ENCODE assay signal across 19 mouse cellular contexts in genomic region chr9:15245319-15246075, GRCm38 (mm10). TPM values are rescaled to one million over a fixed set of nuclear protein-coding genes. Genes with fewer than 3 reads are reported as not detected.
A peak's percentile ranks its signal among the peaks of the same experiment; 100 is the strongest.
DNase-seq lines count a peak whose midpoint lies in the region; ATAC-seq lines count a peak whose summit lies in the region.
"Had no signal": no experiment of that assay in that cellular context is flagged by ENCODE, and none has a peak within 500 bp of the region (broad histone marks: within the 10 kb centered on the region; RNA-seq: fewer than 3 reads in every experiment).

No protein-coding gene starts in this region.

- 0 out of 2 replicates have a peak, but pooled peaks cover 4% of the 10 kb centered on the region for H3K4me1 ChIP-seq in intestine, embryonic 15.5 days (replicated peaks)
- H3K4me1 ChIP-seq in kidney, embryonic 16.5 days (ENCODE audit: insufficient read depth, low read length) = peaks cover 9% of the 10 kb centered on the region; the same call in 1 of the 2 replicates
- no peaks in the 10 kb centered on the region for H3K4me1 ChIP-seq in stomach, embryonic 16.5 days (ENCODE audit: control insufficient read depth, insufficient read depth, low read length)
- no peaks in the 10 kb centered on the region for H3K4me1 ChIP-seq in hindbrain, embryonic 11.5 days (replicated peaks; ENCODE audit: control insufficient read depth, insufficient read depth, low read length)
- H3K4me1 ChIP-seq in limb, embryonic 10.5 days = peaks cover 12% of the 10 kb centered on the region
- H3K4me1 ChIP-seq: embryonic facial prominence, embryonic 10.5 days; forebrain, embryonic 12.5 days; hindbrain, embryonic 10.5 days; neural tube, embryonic 12.5 days had no signal

- peak overlapping the region; percentile 22; the same call in 1 of the 2 replicates for H3K4me2 ChIP-seq in intestine, embryonic 15.5 days (replicated peaks)
- H3K4me2 ChIP-seq in kidney, embryonic 16.5 days (replicated peaks; ENCODE audit: low read depth, low read length) = no peak overlapping the region
- H3K4me2 ChIP-seq in stomach, embryonic 16.5 days (ENCODE audit: low read depth, low read length) = no peak overlapping the region
- H3K4me2 ChIP-seq in hindbrain, embryonic 11.5 days (replicated peaks; ENCODE audit: low read depth, low read length) = no peak overlapping the region
- H3K4me2 ChIP-seq: forebrain, embryonic 12.5 days; liver, embryonic 13.5 days; midbrain, embryonic 11.5 days; neural tube, embryonic 12.5 days had no signal

- H3K27me3 ChIP-seq in intestine, embryonic 15.5 days (replicated peaks) = no peaks in the 10 kb centered on the region
- no peaks in the 10 kb centered on the region for H3K27me3 ChIP-seq in kidney, embryonic 16.5 days (ENCODE audit: insufficient read depth, low read length)
- no peaks in the 10 kb centered on the region for H3K27me3 ChIP-seq in stomach, embryonic 16.5 days (ENCODE audit: control insufficient read depth, insufficient read depth, low read length)
- H3K27me3 ChIP-seq in hindbrain, embryonic 11.5 days (ENCODE audit: control insufficient read depth, insufficient read depth, low read length) = no peaks in the 10 kb centered on the region
- H3K27me3 ChIP-seq in limb, embryonic 10.5 days (ENCODE audit: low read depth, poor library complexity, severe bottlenecking) = peaks cover 2% of the 10 kb centered on the region
- H3K27me3 ChIP-seq: forebrain, embryonic 12.5 days; liver, embryonic 13.5 days; neural tube, embryonic 12.5 days had no signal

- no peak overlapping the region for H3K9ac ChIP-seq in intestine, embryonic 15.5 days
- no peak overlapping the region for H3K9ac ChIP-seq in kidney, embryonic 16.5 days (replicated peaks; ENCODE audit: low read length)
- no peak overlapping the region for H3K9ac ChIP-seq in stomach, embryonic 16.5 days (ENCODE audit: low read length)
- no peak overlapping the region for H3K9ac ChIP-seq in hindbrain, embryonic 11.5 days (ENCODE audit: low read depth, low read length)
- H3K9ac ChIP-seq: forebrain, embryonic 12.5 days; liver, embryonic 13.5 days; neural tube, embryonic 12.5 days had no signal

- ATAC-seq in intestine, embryonic 15.5 days = peak; percentile 88
- ATAC-seq in kidney, embryonic 16.5 days (ENCODE audit: low FRiP score, low TSS enrichment) = no peak
- peak; percentile 75; the same call in 1 of the 2 replicates for ATAC-seq in stomach, embryonic 16.5 days (ENCODE audit: insufficient read depth, low FRiP score)
- ATAC-seq in hindbrain, embryonic 11.5 days (ENCODE audit: low FRiP score) = no peak

- no peak overlapping the region for H3K4me3 ChIP-seq in intestine, embryonic 15.5 days (replicated peaks)
- no peak overlapping the region for H3K4me3 ChIP-seq in kidney, embryonic 16.5 days (ENCODE audit: low read length)
- H3K4me3 ChIP-seq in stomach, embryonic 16.5 days (replicated peaks; ENCODE audit: low read length) = no peak overlapping the region
- H3K4me3 ChIP-seq in hindbrain, embryonic 11.5 days (ENCODE audit: low read depth, low read length) = no peak overlapping the region
- no peak overlapping the region for H3K4me3 ChIP-seq in limb, embryonic 10.5 days
- H3K4me3 ChIP-seq: embryonic facial prominence, embryonic 10.5 days; forebrain, embryonic 12.5 days; heart, adult 2 months; hindbrain, embryonic 10.5 days; layer of hippocampus, adult 2 months; liver, embryonic 13.5 days; neural tube, embryonic 12.5 days had no signal

- no peaks in the 10 kb centered on the region for H3K36me3 ChIP-seq in intestine, embryonic 15.5 days
- no peaks in the 10 kb centered on the region for H3K36me3 ChIP-seq in kidney, embryonic 16.5 days (ENCODE audit: insufficient read depth, low read length)
- no peaks in the 10 kb centered on the region for H3K36me3 ChIP-seq in stomach, embryonic 16.5 days (ENCODE audit: control insufficient read depth, insufficient read depth, low read length)
- H3K36me3 ChIP-seq in hindbrain, embryonic 11.5 days (ENCODE audit: control insufficient read depth, insufficient read depth, low read length) = no peaks in the 10 kb centered on the region
- no peaks in the 10 kb centered on the region for H3K36me3 ChIP-seq in limb, embryonic 10.5 days
- H3K36me3 ChIP-seq: embryonic facial prominence, embryonic 10.5 days; forebrain, embryonic 12.5 days; hindbrain, embryonic 10.5 days; liver, embryonic 13.5 days; neural tube, embryonic 12.5 days had no signal

- peak; percentile 69 for DNase-seq in kidney, adult 9 months
- no peak for DNase-seq in kidney, adult 18-20 months
- no peak for DNase-seq in hindbrain, embryonic 11.5 days (ENCODE audit: low spot score)
- no peak for DNase-seq in limb, embryonic 10.5 days (ENCODE audit: low spot score)
- DNase-seq: adrenal gland, adult 8-10 months; cerebellum, adult 9-10 months; gastrocnemius, postnatal 10 days; liver, embryonic 13.5 days; thymus, postnatal 14 days had no signal

- no peaks in the 10 kb centered on the region for H3K9me3 ChIP-seq in intestine, embryonic 15.5 days
- H3K9me3 ChIP-seq in kidney, embryonic 16.5 days (ENCODE audit: low read length) = no peaks in the 10 kb centered on the region
- no peaks in the 10 kb centered on the region for H3K9me3 ChIP-seq in stomach, embryonic 16.5 days (replicated peaks; ENCODE audit: control insufficient read depth, low read length)
- no peaks in the 10 kb centered on the region for H3K9me3 ChIP-seq in hindbrain, embryonic 11.5 days (ENCODE audit: control insufficient read depth, low read length)
- H3K9me3 ChIP-seq in limb, embryonic 10.5 days (replicated peaks) = no peaks in the 10 kb centered on the region
- H3K9me3 ChIP-seq: embryonic facial prominence, embryonic 10.5 days; forebrain, embryonic 12.5 days; hindbrain, embryonic 10.5 days; liver, embryonic 13.5 days; neural tube, embryonic 12.5 days had no signal

- 51% methylated on average over 14 of the region's 14 CpGs for WGBS in intestine, embryonic 15.5 days
- 51% methylated on average over 14 of the region's 14 CpGs for WGBS in kidney, embryonic 16.5 days
- WGBS in stomach, embryonic 16.5 days = 57% methylated on average over 14 of the region's 14 CpGs
- 82% methylated on average over 14 of the region's 14 CpGs for WGBS in hindbrain, embryonic 11.5 days
- 67% methylated on average over 14 of the region's 14 CpGs for WGBS in limb, embryonic 10.5 days

- H3K27ac ChIP-seq in intestine, embryonic 15.5 days = peak overlapping the region; percentile 67
- peak overlapping the region; percentile 65 for H3K27ac ChIP-seq in kidney, embryonic 16.5 days (ENCODE audit: low read length)
- peak overlapping the region; percentile 40 for H3K27ac ChIP-seq in stomach, embryonic 16.5 days (ENCODE audit: low read length)
- no peak overlapping the region for H3K27ac ChIP-seq in hindbrain, embryonic 11.5 days (ENCODE audit: low read depth, low read length)
- H3K27ac ChIP-seq in limb, embryonic 10.5 days = no peak overlapping the region
- H3K27ac ChIP-seq: embryonic facial prominence, embryonic 10.5 days; forebrain, embryonic 12.5 days; heart, adult 2 months; hindbrain, embryonic 10.5 days; layer of hippocampus, adult 2 months; liver, embryonic 13.5 days; neural tube, embryonic 12.5 days had no signal

RNA-seq across cellular contexts. Expression of gene Vstm5, which starts 6.7 kb away (rescaled TPM):
- 7.9 and 8.3 TPM in 2 replicates for polyA plus RNA-seq in intestine, embryonic 15.5 days (2015; fragmentation: Nextera tagmentation; extraction: Ambion mirVana)
- polyA plus RNA-seq in kidney, embryonic 16.5 days (2015; fragmentation: Nextera tagmentation; extraction: Ambion mirVana) = 7.9 and 8.7 TPM in 2 replicates
- 7.4 and 10.8 TPM in 2 replicates for polyA plus RNA-seq in stomach, embryonic 16.5 days (2015; fragmentation: Nextera tagmentation; extraction: Ambion mirVana)
- polyA plus RNA-seq in hindbrain, embryonic 11.5 days (2014; fragmentation: Nextera tagmentation; extraction: Ambion mirVana) = 1.8 and 2.1 TPM in 2 replicates
- polyA plus RNA-seq in limb, embryonic 10.5 days (2016; fragmentation: Nextera tagmentation; extraction: Ambion mirVana) = 1.1 and 1.2 TPM in 2 replicates

RNA-seq across cellular contexts. Expression of gene Med17, which starts 34.2 kb away (rescaled TPM):
- 31.0 and 34.5 TPM in 2 replicates for polyA plus RNA-seq in intestine, embryonic 15.5 days (2015; fragmentation: Nextera tagmentation; extraction: Ambion mirVana)
- polyA plus RNA-seq in kidney, embryonic 16.5 days (2015; fragmentation: Nextera tagmentation; extraction: Ambion mirVana) = 29.6 and 37.0 TPM in 2 replicates
- 24.8 and 26.8 TPM in 2 replicates for polyA plus RNA-seq in stomach, embryonic 16.5 days (2015; fragmentation: Nextera tagmentation; extraction: Ambion mirVana)
- 37.3 and 41.2 TPM in 2 replicates for polyA plus RNA-seq in hindbrain, embryonic 11.5 days (2014; fragmentation: Nextera tagmentation; extraction: Ambion mirVana)
- 38.5 and 40.5 TPM in 2 replicates for polyA plus RNA-seq in limb, embryonic 10.5 days (2016; fragmentation: Nextera tagmentation; extraction: Ambion mirVana)

Comparison
In these comparisons a context has a peak if more than half of its experiments do, and no peak if none do; other contexts are left out.
1. ATAC-seq: peak in intestine, embryonic 15.5 days (single experiment) and stomach, embryonic 16.5 days (single experiment); none in kidney, embryonic 16.5 days (single experiment) and hindbrain, embryonic 11.5 days (single experiment).
2. H3K27ac ChIP-seq: peak in intestine, embryonic 15.5 days (single experiment), kidney, embryonic 16.5 days (single experiment) and stomach, embryonic 16.5 days (single experiment); none in hindbrain, embryonic 11.5 days (single experiment) and limb, embryonic 10.5 days (single experiment).